Mouse (Mus musculus) skeletal muscle tissue, adult 2 months (tissue): ENCODE data around the gene Stk33.

Experiments used
- DNase-seq: peaks from one replicate; pipeline ENCODE4 v3.0.0-alpha.2; 2012; ENCODE audit warnings: low read depth, low spot score

Gene Stk33

GRCm38 (mm10) chr7:109357877-109358276 lies 81.0 kb downstream of the Stk33 start:
- no peak for DNase-seq

- DNase-seq: no peak
Measured at GRCm38 (mm10) chr7:109347241-109347640, 91.6 kb downstream of the Stk33 start.

- DNase-seq: no peak
Measured at GRCm38 (mm10) chr7:109331722-109332121, 107.2 kb downstream of the Stk33 start.

- DNase-seq: no peak
Measured at GRCm38 (mm10) chr7:109328772-109329171, 110.1 kb downstream of the Stk33 start.

GRCm38 (mm10) chr7:109326813-109327212 lies 112.1 kb downstream of the Stk33 start:
- DNase-seq: no peak

- DNase-seq: no peak
Measured at GRCm38 (mm10) chr7:109325731-109326130, 113.2 kb downstream of the Stk33 start.

- DNase-seq: no peak
Measured at GRCm38 (mm10) chr7:109325169-109325568, 113.7 kb downstream of the Stk33 start.

GRCm38 (mm10) chr7:109309506-109309905 lies 129.4 kb downstream of the Stk33 start:
- no peak for DNase-seq

- DNase-seq: no peak
Measured at GRCm38 (mm10) chr7:109295807-109296206, 143.1 kb downstream of the Stk33 start.

GRCm38 (mm10) chr7:109295351-109295750 lies 143.5 kb downstream of the Stk33 start:
- DNase-seq: no peak

GRCm38 (mm10) chr7:109290501-109290900 lies 148.4 kb downstream of the Stk33 start:
- no peak for DNase-seq

- DNase-seq: no peak
Measured at GRCm38 (mm10) chr7:109289106-109289505, 149.8 kb downstream of the Stk33 start.

- DNase-seq: no peak
Measured at GRCm38 (mm10) chr7:109282106-109282505, 156.8 kb downstream of the Stk33 start.

- DNase-seq: no peak
Measured at GRCm38 (mm10) chr7:109276622-109277021, 162.3 kb downstream of the Stk33 start.

GRCm38 (mm10) chr7:109275901-109276300 lies 163.0 kb downstream of the Stk33 start:
- DNase-seq: no peak

- no peak for DNase-seq
Measured at GRCm38 (mm10) chr7:109275151-109275550, 163.7 kb downstream of the Stk33 start.

- DNase-seq: no peak
Measured at GRCm38 (mm10) chr7:109274289-109274688, 164.6 kb downstream of the Stk33 start.

- no peak for DNase-seq
Measured at GRCm38 (mm10) chr7:109269046-109269445, 169.8 kb downstream of the Stk33 start.

GRCm38 (mm10) chr7:109267370-109267769 lies 171.5 kb downstream of the Stk33 start:
- no peak for DNase-seq

GRCm38 (mm10) chr7:109266181-109266580 lies 172.7 kb downstream of the Stk33 start:
- DNase-seq: no peak

GRCm38 (mm10) chr7:109265606-109266005 lies 173.3 kb downstream of the Stk33 start:
- DNase-seq: no peak

GRCm38 (mm10) chr7:109255506-109256352 lies 183.2 kb downstream of the Stk33 start:
- peak; percentile 18 for DNase-seq

- no peak for DNase-seq
Measured at GRCm38 (mm10) chr7:109251418-109251817, 187.5 kb downstream of the Stk33 start.
